Mouse (Mus musculus) yolk sac, embryonic 10.5 days (tissue): ENCODE results near the gene Smoc1.

Experiments
- DNase-seq: peaks from one replicate; pipeline ENCODE4 v3.0.0-alpha.2; 2017; ENCODE audit warnings: low spot score

The Smoc1 gene

GRCm38 (mm10) chr12:81024993-81025392, 1.6 kb upstream of the Smoc1 start:
- DNase-seq = no peak

- DNase-seq = peak; percentile 36
These were observed 661 bp downstream of the Smoc1 start for GRCm38 (mm10) chr12:81026995-81027942.

GRCm38 (mm10) chr12:81028291-81028920, 1.8 kb downstream of the Smoc1 start:
- peak; percentile 14 for DNase-seq

- no peak for DNase-seq
These were observed 3.1 kb downstream of the Smoc1 start for GRCm38 (mm10) chr12:81029731-81030130.

GRCm38 (mm10) chr12:81031579-81031978, 5.0 kb downstream of the Smoc1 start:
- no peak for DNase-seq

GRCm38 (mm10) chr12:81033389-81034041, 6.9 kb downstream of the Smoc1 start:
- DNase-seq = no peak

- no peak for DNase-seq
These were observed 7.4 kb downstream of the Smoc1 start for GRCm38 (mm10) chr12:81034042-81034417.

GRCm38 (mm10) chr12:81035850-81036249, 9.2 kb downstream of the Smoc1 start:
- no peak for DNase-seq

GRCm38 (mm10) chr12:81043616-81044015, 17.0 kb downstream of the Smoc1 start:
- DNase-seq = no peak

- no peak for DNase-seq
These were observed 20.3 kb downstream of the Smoc1 start for GRCm38 (mm10) chr12:81046926-81047325.

GRCm38 (mm10) chr12:81049661-81050060, 23.1 kb downstream of the Smoc1 start:
- no peak for DNase-seq

GRCm38 (mm10) chr12:81055000-81055705, 28.5 kb downstream of the Smoc1 start:
- DNase-seq = no peak

GRCm38 (mm10) chr12:81055811-81056210, 29.2 kb downstream of the Smoc1 start:
- no peak for DNase-seq

- DNase-seq = no peak
These were observed 31.0 kb downstream of the Smoc1 start for GRCm38 (mm10) chr12:81057619-81058018.

GRCm38 (mm10) chr12:81058561-81058960, 32.0 kb downstream of the Smoc1 start:
- no peak for DNase-seq

- no peak for DNase-seq
These were observed 35.3 kb downstream of the Smoc1 start for GRCm38 (mm10) chr12:81061831-81062361.

GRCm38 (mm10) chr12:81063336-81063955, 36.8 kb downstream of the Smoc1 start:
- DNase-seq = no peak

- DNase-seq = no peak
These were observed 47.5 kb downstream of the Smoc1 start for GRCm38 (mm10) chr12:81074139-81074538.

- no peak for DNase-seq
These were observed 48.3 kb downstream of the Smoc1 start for GRCm38 (mm10) chr12:81074941-81075340.

GRCm38 (mm10) chr12:81077953-81078646, 51.5 kb downstream of the Smoc1 start:
- DNase-seq = no peak

GRCm38 (mm10) chr12:81080345-81080744, 53.7 kb downstream of the Smoc1 start:
- DNase-seq = no peak
